Mouse (Mus musculus) midbrain, embryonic 10.5 days (tissue): ENCODE data around the gene Rgs9bp. TPM values are rescaled to one million over a fixed set of nuclear protein-coding genes. Genes with fewer than 3 reads are reported as not detected.

ENCODE experiments used
- DNase-seq: peaks from one replicate; pipeline ENCODE4 v3.0.0-alpha.2; 2017; ENCODE audit warnings: low spot score
- H3K27ac ChIP-seq: fragments of 300-500 bp; sonication (generic); replicated peaks from 2 replicates; pipeline ENCODE4 v1.5.1; 2016; ENCODE audit warnings: mild to moderate bottlenecking
- H3K27me3 ChIP-seq: fragments of 300-500 bp; sonication (generic); 2 replicates; pipeline ENCODE4 v1.6.1; 2016; ENCODE audit warnings: low read depth, mild to moderate bottlenecking; ENCODE audit not compliant: poor library complexity, severe bottlenecking
- H3K36me3 ChIP-seq: fragments of 300-500 bp; sonication (generic); 2 replicates; pipeline ENCODE4 v1.6.1; 2016; ENCODE audit warnings: mild to moderate bottlenecking, moderate library complexity
- H3K4me1 ChIP-seq: fragments of 300-500 bp; sonication (generic); 2 replicates; pipeline ENCODE4 v1.6.1; 2016
- H3K4me3 ChIP-seq: fragments of 300-500 bp; sonication (generic); 2 replicates; pipeline ENCODE4 v1.5.1; 2016; ENCODE audit warnings: mild to moderate bottlenecking, moderate library complexity
- H3K9me3 ChIP-seq: fragments of 300-500 bp; sonication (generic); replicated peaks from 2 replicates; pipeline ENCODE4 v1.6.1; 2016; ENCODE audit warnings: mild to moderate bottlenecking
- WGBS: fragments of 180-500 bp; shearing (Covaris S2); methylation state at CpG from one replicate; pipeline ENCODE4 v1.1.7; 2016; 5-methylcytosine and 5-hydroxymethylcytosine counted together
- polyA plus RNA-seq: library from polyadenylated mRNA; unstranded; fragments of >200 nt; fragmentation: Nextera tagmentation; extraction: Ambion mirVana; gene quantifications from 2 replicates; pipeline ENCODE4 v1.2.1, GENCODE M21; 2016

The Rgs9bp gene
- polyA plus RNA-seq = 0.29 and 0.64 TPM in 2 replicates

- Histone ChIP-seq H3K27me3 (peaks cover 46% of the 10 kb centered on the region), H3K4me3 (peak within 1 kb of the TSS; percentile 84), H3K27ac (peak within 1 kb of the TSS; percentile 88), H3K9me3 (no peaks in the 10 kb centered on the region), H3K4me1 (peaks cover 50% of the 10 kb centered on the region), H3K36me3 (no peaks in the 10 kb centered on the region)
- peak; percentile 81 for DNase-seq
- under 1% methylated on average over 45 of the region's 45 CpGs for WGBS
Observed at GRCm38 (mm10) chr7:35585191-35586054, at the start of gene Rgs9bp. TSS of gene Rgs9bp (minus strand) at chr7:35585582.

DNA sequence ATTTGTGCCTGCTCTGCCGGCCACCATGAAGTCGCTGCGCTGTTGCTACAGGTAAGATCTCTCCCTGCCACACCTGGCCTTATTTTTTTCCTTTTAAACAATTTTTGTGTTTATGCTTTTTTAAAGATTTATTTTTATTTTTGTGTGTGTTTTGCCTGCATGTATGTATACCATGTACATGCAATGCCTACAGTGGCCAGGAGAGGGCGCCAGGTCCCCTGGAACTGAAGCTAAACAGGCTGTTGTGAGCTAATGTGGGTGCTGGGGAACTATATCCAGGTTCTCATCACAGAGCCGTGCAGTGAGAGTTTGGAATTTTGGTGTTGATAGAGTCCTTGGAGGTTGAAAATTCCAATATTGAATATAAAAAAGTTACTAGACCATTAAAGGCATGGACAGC lies 43.1 kb upstream of the Rgs9bp start:
- H3K9me3 ChIP-seq = no peaks in the 10 kb centered on the region; the same call in 1 of the 2 replicates
- H3K36me3 ChIP-seq = peaks cover 85% of the 10 kb centered on the region
- no peak overlapping the region for H3K4me3 ChIP-seq
- no peak overlapping the region for H3K27ac ChIP-seq
- no peaks in the 10 kb centered on the region for H3K4me1 ChIP-seq
- no peaks in the 10 kb centered on the region for H3K27me3 ChIP-seq
- WGBS = 74% methylated on average over 5 of the region's 5 CpGs
- peak; percentile 33 for DNase-seq

DNA sequence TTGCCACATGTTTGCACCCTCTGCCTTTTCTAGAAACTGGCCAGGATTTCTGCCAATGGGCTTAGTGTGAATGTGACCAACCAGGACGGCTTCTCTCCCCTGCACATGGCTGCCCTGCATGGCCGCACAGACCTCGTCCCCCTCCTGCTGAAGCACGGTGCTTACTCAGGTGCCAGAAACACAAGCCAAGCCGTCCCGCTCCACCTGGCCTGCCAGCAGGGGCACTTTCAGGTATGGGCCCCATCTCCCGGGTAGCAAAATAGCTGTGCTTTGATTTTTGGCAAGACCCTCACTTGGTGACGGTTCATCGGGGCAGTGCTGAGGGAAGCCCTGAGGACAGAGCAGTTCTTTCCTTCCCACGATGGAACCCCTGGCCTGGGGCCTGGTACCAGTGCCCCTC lies 42.0 kb upstream of the Rgs9bp start:
- Histone ChIP-seq H3K4me1 (no peaks in the 10 kb centered on the region), H3K36me3 (peaks cover 87% of the 10 kb centered on the region), H3K27ac (no peak overlapping the region), H3K4me3 (no peak overlapping the region), H3K9me3 (no peaks in the 10 kb centered on the region; the same call in 1 of the 2 replicates), H3K27me3 (no peaks in the 10 kb centered on the region)
- 92% methylated on average over 10 of the region's 10 CpGs for WGBS
- no peak for DNase-seq

- H3K27ac ChIP-seq = no peak overlapping the region
- no peaks in the 10 kb centered on the region for H3K9me3 ChIP-seq
- no peak for DNase-seq
- peaks cover 86% of the 10 kb centered on the region for H3K36me3 ChIP-seq
- 96% methylated on average over 5 of the region's 5 CpGs for WGBS
- no peaks in the 10 kb centered on the region for H3K27me3 ChIP-seq
- H3K4me3 ChIP-seq = no peak overlapping the region
- no peaks in the 10 kb centered on the region for H3K4me1 ChIP-seq
Observed at GRCm38 (mm10) chr7:35626038-35626437, 40.7 kb upstream of the Rgs9bp start.

DNA sequence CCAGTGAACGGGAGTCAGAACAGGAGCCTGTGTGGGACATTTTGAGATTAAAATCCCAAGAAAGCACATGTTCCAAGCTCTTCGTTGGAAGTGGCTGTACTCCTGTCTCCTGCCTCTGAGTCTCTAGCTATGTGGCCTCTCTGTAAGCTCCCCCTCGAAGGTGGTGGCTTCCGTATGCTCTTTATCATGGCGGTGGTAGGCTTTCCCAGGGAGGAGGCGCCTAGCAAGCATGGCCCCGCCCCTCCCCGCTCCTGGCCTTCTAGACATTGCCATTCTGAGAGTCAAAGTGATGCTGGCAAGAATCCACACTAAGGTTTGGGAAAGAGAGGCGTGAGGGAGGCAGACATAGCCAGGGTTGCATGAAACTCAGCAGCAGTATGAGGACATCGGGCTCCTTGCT lies 37.2 kb upstream of the Rgs9bp start:
- Histone ChIP-seq H3K9me3 (no peaks in the 10 kb centered on the region), H3K27ac (no peak overlapping the region), H3K4me1 (peaks cover 2% of the 10 kb centered on the region; the same call in 1 of the 2 replicates), H3K36me3 (peaks cover 83% of the 10 kb centered on the region), H3K27me3 (no peaks in the 10 kb centered on the region), H3K4me3 (no peak overlapping the region)
- 93% methylated on average over 10 of the region's 10 CpGs for WGBS
- no peak for DNase-seq

DNA sequence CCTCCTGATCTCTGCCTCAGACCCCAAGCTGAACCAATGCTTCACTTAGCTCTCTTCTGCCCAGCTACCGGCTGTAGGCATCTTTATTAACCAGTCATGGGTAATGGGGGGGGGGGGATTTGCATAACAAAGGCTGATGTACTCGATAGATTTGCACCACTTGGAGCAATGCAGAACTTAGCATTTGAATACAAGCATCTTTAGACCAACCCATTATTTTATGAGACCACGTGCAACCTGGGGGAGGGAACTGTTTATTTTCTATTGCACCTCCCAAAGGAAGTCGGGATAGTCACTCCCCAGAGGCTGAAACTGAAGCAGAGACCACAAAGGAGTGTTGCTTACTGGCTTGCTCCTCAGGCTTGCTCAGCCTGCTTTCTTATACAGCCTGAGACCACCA lies 32.1 kb upstream of the Rgs9bp start:
- 73% methylated on average over 4 of the region's 4 CpGs for WGBS
- H3K9me3 ChIP-seq = no peaks in the 10 kb centered on the region
- no peaks in the 10 kb centered on the region for H3K27me3 ChIP-seq
- no peak overlapping the region for H3K27ac ChIP-seq
- H3K4me1 ChIP-seq = peaks cover 15% of the 10 kb centered on the region
- DNase-seq = no peak
- peaks cover 89% of the 10 kb centered on the region for H3K36me3 ChIP-seq
- no peak overlapping the region for H3K4me3 ChIP-seq

DNA sequence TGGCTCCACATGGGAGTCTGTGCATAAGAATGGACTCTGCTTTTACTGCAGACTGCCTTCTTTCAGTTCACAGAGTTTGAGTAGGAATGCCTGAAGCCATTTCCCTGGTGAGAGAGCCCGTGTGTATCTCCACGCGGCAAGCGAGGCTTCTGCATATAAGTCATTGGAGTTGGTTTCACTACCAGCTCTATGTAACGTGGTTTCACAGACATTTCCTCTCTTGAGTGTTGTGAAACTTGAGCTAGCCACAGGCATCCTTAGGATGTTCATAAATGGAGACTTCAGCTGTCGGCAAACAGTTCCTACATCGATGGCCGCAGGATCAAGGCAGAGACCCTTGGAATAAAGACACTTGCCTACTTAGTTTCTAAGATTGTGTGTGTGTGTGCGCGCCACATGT lies 23.9 kb upstream of the Rgs9bp start:
- Histone ChIP-seq H3K27me3 (no peaks in the 10 kb centered on the region), H3K9me3 (peaks cover 4% of the 10 kb centered on the region; the same call in 1 of the 2 replicates), H3K27ac (no peak overlapping the region), H3K4me3 (no peak overlapping the region), H3K36me3 (peaks cover 84% of the 10 kb centered on the region), H3K4me1 (peaks cover under 1% of the 10 kb centered on the region; the same call in 1 of the 2 replicates)
- no peak for DNase-seq
- WGBS = 97% methylated on average over 10 of the region's 10 CpGs

- H3K4me1 ChIP-seq = no peaks in the 10 kb centered on the region
- peaks cover 4% of the 10 kb centered on the region; the same call in 1 of the 2 replicates for H3K9me3 ChIP-seq
- 87% methylated on average over 10 of the region's 10 CpGs for WGBS
- H3K36me3 ChIP-seq = peaks cover 82% of the 10 kb centered on the region
- H3K27me3 ChIP-seq = no peaks in the 10 kb centered on the region
- DNase-seq = no peak
- H3K4me3 ChIP-seq = no peak overlapping the region
- no peak overlapping the region for H3K27ac ChIP-seq
Observed at GRCm38 (mm10) chr7:35606816-35607215, 21.4 kb upstream of the Rgs9bp start.

DNA sequence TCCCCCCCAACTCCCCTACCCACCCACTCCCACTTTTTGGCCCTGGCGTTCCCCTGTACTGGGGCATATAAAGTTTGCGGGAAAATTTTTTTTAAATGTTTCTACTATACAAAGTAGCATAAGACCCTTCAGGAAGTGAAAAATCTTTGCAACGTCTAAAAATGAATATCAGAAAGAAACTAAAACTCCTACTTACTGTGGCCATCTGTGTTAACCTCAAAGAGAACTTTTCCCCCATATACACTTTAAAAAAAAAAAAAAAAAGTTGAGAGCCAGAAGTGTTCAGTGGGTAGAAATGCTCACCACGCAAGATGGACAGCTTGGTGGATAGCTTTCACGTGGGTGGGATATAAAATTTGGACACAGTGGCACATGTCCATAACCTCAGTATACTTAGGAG lies 17.4 kb upstream of the Rgs9bp start:
- Histone ChIP-seq H3K4me3 (no peak overlapping the region), H3K27ac (no peak overlapping the region), H3K36me3 (peaks cover 64% of the 10 kb centered on the region), H3K9me3 (no peaks in the 10 kb centered on the region), H3K27me3 (no peaks in the 10 kb centered on the region), H3K4me1 (no peaks in the 10 kb centered on the region)
- DNase-seq = no peak
- 95% methylated on average over 5 of the region's 5 CpGs for WGBS

- DNase-seq = no peak
- WGBS = 95% methylated on average over 6 of the region's 6 CpGs
- no peaks in the 10 kb centered on the region for H3K27me3 ChIP-seq
- no peak overlapping the region for H3K27ac ChIP-seq
- peaks cover 56% of the 10 kb centered on the region for H3K36me3 ChIP-seq
- H3K4me1 ChIP-seq = no peaks in the 10 kb centered on the region
- no peak overlapping the region for H3K4me3 ChIP-seq
- H3K9me3 ChIP-seq = no peaks in the 10 kb centered on the region
Observed at GRCm38 (mm10) chr7:35601106-35601505, 15.7 kb upstream of the Rgs9bp start.

DNA sequence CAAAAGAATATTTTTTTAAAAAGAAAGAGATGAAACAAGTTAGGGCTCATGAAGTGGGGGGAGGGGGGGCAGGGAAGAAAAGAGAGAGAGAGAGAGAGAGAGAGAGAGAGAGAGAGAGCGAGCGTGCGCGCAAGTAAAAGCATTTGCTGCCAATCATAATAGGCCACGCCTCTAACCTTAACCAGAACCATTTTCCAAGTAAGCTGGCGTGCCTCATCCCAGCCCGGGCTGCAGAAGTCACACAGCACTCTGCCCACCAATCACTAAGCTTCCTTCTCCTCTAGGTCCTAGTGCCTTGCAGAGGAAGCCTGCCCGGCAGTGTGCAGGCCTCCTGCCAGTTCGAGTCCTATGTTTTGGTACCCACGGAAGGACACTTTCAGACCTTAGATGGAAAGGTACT lies 14.6 kb upstream of the Rgs9bp start:
- Histone ChIP-seq H3K4me3 (no peak overlapping the region), H3K27me3 (no peaks in the 10 kb centered on the region), H3K27ac (no peak overlapping the region), H3K36me3 (peaks cover 66% of the 10 kb centered on the region), H3K9me3 (no peaks in the 10 kb centered on the region), H3K4me1 (no peaks in the 10 kb centered on the region)
- 96% methylated on average over 10 of the region's 10 CpGs for WGBS
- DNase-seq = no peak

- DNase-seq = no peak
- H3K4me3 ChIP-seq = no peak overlapping the region
- no peak overlapping the region for H3K27ac ChIP-seq
- no peaks in the 10 kb centered on the region for H3K4me1 ChIP-seq
- no peaks in the 10 kb centered on the region for H3K27me3 ChIP-seq
- H3K9me3 ChIP-seq = no peaks in the 10 kb centered on the region
- WGBS = 94% methylated on average over 9 of the region's 9 CpGs
- peaks cover 70% of the 10 kb centered on the region for H3K36me3 ChIP-seq
Observed at GRCm38 (mm10) chr7:35599492-35599891, 14.1 kb upstream of the Rgs9bp start.

DNA sequence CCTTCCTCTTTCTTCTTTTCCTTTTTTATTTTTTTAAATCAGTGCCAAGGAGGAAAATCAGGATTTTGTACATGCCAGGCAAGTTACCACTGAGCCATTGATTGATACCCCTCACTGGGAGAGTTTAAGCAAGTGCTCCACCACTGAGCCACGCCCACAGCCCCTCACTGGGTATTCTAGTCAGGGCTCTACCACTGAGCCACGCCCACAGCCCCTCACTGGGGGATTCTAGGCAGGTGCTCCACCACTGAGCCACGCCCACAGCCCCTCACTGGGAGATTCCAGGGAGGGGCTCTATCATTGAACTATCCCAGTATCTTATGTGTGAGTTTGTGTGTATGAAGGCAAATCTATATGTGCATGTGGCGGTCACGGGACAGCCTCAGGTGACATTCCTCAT lies 8.9 kb upstream of the Rgs9bp start:
- H3K4me3 ChIP-seq = no peak overlapping the region
- peaks cover 61% of the 10 kb centered on the region for H3K36me3 ChIP-seq
- H3K9me3 ChIP-seq = no peaks in the 10 kb centered on the region
- H3K4me1 ChIP-seq = no peaks in the 10 kb centered on the region
- no peak for DNase-seq
- H3K27ac ChIP-seq = no peak overlapping the region
- no peaks in the 10 kb centered on the region for H3K27me3 ChIP-seq
- 90% methylated on average over 5 of the region's 5 CpGs for WGBS
